Mouse (Mus musculus) heart, postnatal 0 days (tissue): Measurements from ENCODE around the gene Slc16a10. TPM values are rescaled to one million over a fixed set of nuclear protein-coding genes. Genes with fewer than 3 reads are reported as not detected.
A peak's percentile ranks its signal among the peaks of the same experiment; 100 is the strongest.

Source experiments
- ATAC-seq: fragments of 200-750 bp; cut with Nextera tagmentation; 2 replicates; pipeline ENCODE4 v1.8.0; 2017; ENCODE audit warnings: low read depth, moderate number of reproducible peaks, moderate library complexity; ENCODE audit not compliant: insufficient read depth
- DNase-seq: peaks from one replicate; pipeline ENCODE4 v3.0.0-alpha.2; 2016; ENCODE audit warnings: low spot score
- H3K27ac ChIP-seq: fragments of 300-500 bp; sonication (generic); 2 replicates; pipeline ENCODE4 v1.5.1; 2014; ENCODE audit warnings: low read depth, mild to moderate bottlenecking
- H3K27me3 ChIP-seq: fragments of 300-500 bp; sonication (generic); 2 replicates; pipeline ENCODE4 v1.6.1; 2014; ENCODE audit warnings: low read length, mixed read lengths; ENCODE audit not compliant: control insufficient read depth, insufficient read depth
- H3K36me3 ChIP-seq: fragments of 300-500 bp; sonication (generic); replicated peaks from 2 replicates; pipeline ENCODE4 v1.6.1; 2014; ENCODE audit warnings: low read length, mixed read lengths; ENCODE audit not compliant: control insufficient read depth, insufficient read depth
- H3K4me1 ChIP-seq: fragments of 300-500 bp; sonication (generic); 2 replicates; pipeline ENCODE4 v1.6.1; 2014; ENCODE audit warnings: antibody characterized with exemption; ENCODE audit not compliant: control insufficient read depth, insufficient read depth
- H3K4me2 ChIP-seq: fragments of 300-500 bp; sonication (generic); 2 replicates; pipeline ENCODE4 v1.6.1; 2014; ENCODE audit warnings: low read depth, mild to moderate bottlenecking, low read length, moderate library complexity
- H3K4me3 ChIP-seq: fragments of 300-500 bp; sonication (generic); 2 replicates; pipeline ENCODE4 v1.5.1; 2014; ENCODE audit warnings: low read depth, low read length
- H3K9ac ChIP-seq: fragments of 300-500 bp; sonication (generic); replicated peaks from 2 replicates; pipeline ENCODE4 v1.6.1; 2014; ENCODE audit warnings: low read depth, low read length, mixed read lengths
- H3K9me3 ChIP-seq: fragments of 300-500 bp; sonication (generic); replicated peaks from 2 replicates; pipeline ENCODE4 v1.6.1; 2016; ENCODE audit warnings: low read length; ENCODE audit not compliant: control insufficient read depth
- CTCF ChIP-seq: IDR thresholded peaks from 2 replicates; pipeline ENCODE4 v1.5.1; 2016; ENCODE audit warnings: antibody characterized with exemption, control low read depth, low read depth
- EP300 ChIP-seq: IDR thresholded peaks from 2 replicates; pipeline ENCODE4 v1.6.1; 2016; ENCODE audit warnings: antibody characterized with exemption, low read depth
- WGBS: fragments of 180-500 bp; shearing (Covaris S2); extraction: QIAGEN DNeasy Blood & Tissue Kit; methylation state at CpG from one replicate; pipeline ENCODE4 v1.1.7; 2014; 5-methylcytosine and 5-hydroxymethylcytosine counted together
- polyA plus RNA-seq: library from polyadenylated mRNA; unstranded; fragments of >200 nt; fragmentation: Nextera tagmentation; extraction: Ambion mirVana; gene quantifications from 2 replicates; pipeline ENCODE4 v1.2.1, GENCODE M21; 2015
- total RNA-seq: library from RNA; depleted of rRNA; stranded (reverse); fragments of >200 nt; gene quantifications from 2 replicates; pipeline ENCODE4 v1.2.3, GENCODE M21; 2014; ENCODE audit warnings: low replicate concordance

Slc16a10 gene
- total and polyA plus RNA-seq, 2 experiments from 2014 or later = 11.6 to 15.6 TPM

DNA sequence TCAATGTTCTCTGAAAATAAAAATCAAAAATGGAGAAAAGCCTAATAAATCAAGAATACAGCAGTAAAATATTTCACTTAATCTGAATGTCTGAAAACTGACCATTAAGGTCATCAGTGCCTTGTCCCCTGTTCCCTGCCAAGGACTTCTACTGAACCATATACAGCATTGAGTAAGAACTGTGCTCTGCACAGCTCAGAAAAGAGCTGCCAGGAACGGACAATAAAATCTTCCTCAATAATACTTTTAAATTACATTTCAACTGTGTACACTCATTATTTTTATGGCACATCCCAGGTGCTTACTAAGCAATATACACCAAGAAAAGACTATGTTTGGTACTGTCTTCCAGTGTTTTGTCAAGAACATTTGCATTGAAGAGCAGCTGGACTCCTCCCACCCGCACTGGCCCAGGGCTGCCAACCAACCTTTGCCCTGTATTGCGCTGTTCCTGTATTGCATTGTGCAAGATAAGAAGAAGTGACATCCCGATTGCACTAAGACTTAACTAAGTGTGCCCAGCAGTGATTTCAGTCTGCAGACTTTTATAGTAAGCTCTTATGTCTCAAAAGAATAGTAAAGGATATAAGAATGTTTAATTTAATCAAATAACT is 64.6 kb downstream of the Slc16a10 start:
- H3K4me3 ChIP-seq = no peak overlapping the region
- no peak overlapping the region for H3K9ac ChIP-seq
- no peak for DNase-seq
- 56% methylated on average over 4 of the region's 4 CpGs for WGBS
- ATAC-seq = no peak
- no peak overlapping the region for H3K4me2 ChIP-seq
- H3K9me3 ChIP-seq = no peaks in the 10 kb centered on the region
- H3K27ac ChIP-seq = no peak overlapping the region
- 0 out of 2 replicates have a peak, but pooled peaks cover 7% of the 10 kb centered on the region for H3K4me1 ChIP-seq
- TF ChIP-seq EP300 = no peak
- no peaks in the 10 kb centered on the region for H3K27me3 ChIP-seq
- peaks cover 3% of the 10 kb centered on the region; the same call in 1 of the 2 replicates for H3K36me3 ChIP-seq

DNA sequence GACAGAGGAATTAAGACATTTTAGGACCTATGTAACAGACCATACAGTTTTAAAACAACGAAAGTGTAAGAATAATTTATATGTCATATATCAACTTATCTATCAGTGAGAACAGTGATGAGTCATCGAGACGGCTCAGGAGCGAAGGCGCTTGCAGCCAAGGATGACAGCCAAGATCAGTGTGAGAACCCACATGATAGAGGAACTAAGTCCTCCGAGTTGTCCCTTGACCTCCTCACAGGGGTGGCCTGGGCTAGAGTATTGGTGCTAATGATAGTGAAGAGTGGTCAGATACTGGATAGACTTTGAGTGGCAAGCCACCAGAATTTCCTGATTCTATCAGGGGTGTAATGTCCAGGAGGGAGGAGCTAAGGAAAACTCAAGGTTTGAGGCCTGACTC is 68.5 kb downstream of the Slc16a10 start:
- Histone ChIP-seq H3K9me3 (no peaks in the 10 kb centered on the region), H3K4me2 (no peak overlapping the region), H3K27me3 (no peaks in the 10 kb centered on the region), H3K4me3 (no peak overlapping the region), H3K4me1 (peaks cover 10% of the 10 kb centered on the region; the same call in 1 of the 2 replicates), H3K36me3 (peaks cover 3% of the 10 kb centered on the region; the same call in 1 of the 2 replicates), H3K27ac (no peak overlapping the region), H3K9ac (no peak overlapping the region)
- 74% methylated on average over 6 of the region's 6 CpGs for WGBS
- DNase-seq (no peak), ATAC-seq (no peak)
- no peak for TF ChIP-seq CTCF

DNA sequence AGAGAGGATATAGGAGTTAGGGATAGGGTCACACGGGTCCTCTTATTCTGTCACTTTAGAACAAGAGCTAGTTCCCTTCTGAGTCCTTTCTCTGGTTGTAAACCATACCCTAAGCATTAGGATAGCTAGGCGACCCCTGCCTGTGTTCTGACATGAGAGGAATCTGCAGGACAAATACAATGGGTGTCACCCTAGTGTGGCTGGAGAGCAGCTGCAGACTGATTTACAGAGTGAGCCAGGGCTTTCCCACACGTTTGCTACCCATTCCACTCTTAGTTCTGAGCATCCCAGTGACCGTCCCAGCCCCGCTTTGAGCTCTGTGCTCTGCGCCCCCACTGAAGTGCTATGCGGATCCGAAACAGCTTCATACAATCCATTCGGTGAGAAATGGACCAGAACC is 71.4 kb downstream of the Slc16a10 start:
- peaks cover 5% of the 10 kb centered on the region; the same call in 1 of the 2 replicates for H3K4me1 ChIP-seq
- TF ChIP-seq CTCF (no peak), EP300 (no peak)
- ATAC-seq = no peak
- no peak for DNase-seq
- H3K36me3 ChIP-seq = no peaks in the 10 kb centered on the region; the same call in none of the 2 replicates
- no peak overlapping the region for H3K4me3 ChIP-seq
- H3K4me2 ChIP-seq = no peak overlapping the region
- H3K27me3 ChIP-seq = no peaks in the 10 kb centered on the region
- no peak overlapping the region for H3K9ac ChIP-seq
- H3K27ac ChIP-seq = no peak overlapping the region; the same call in 1 of the 2 replicates
- WGBS = 81% methylated on average over 9 of the region's 9 CpGs
- no peaks in the 10 kb centered on the region for H3K9me3 ChIP-seq

GRCm38 (mm10) chr10:40069270-40069669 is 72.8 kb downstream of the Slc16a10 start:
- H3K4me2 ChIP-seq = peak overlapping the region; percentile 18; the same call in 1 of the 2 replicates

GRCm38 (mm10) chr10:40068595-40068994 is 73.5 kb downstream of the Slc16a10 start:
- Histone ChIP-seq H3K4me2 (no peak overlapping the region), H3K27me3 (no peaks in the 10 kb centered on the region), H3K4me1 (peaks cover 5% of the 10 kb centered on the region; the same call in 1 of the 2 replicates), H3K4me3 (no peak overlapping the region), H3K36me3 (no peaks in the 10 kb centered on the region; the same call in 1 of the 2 replicates), H3K9ac (no peak overlapping the region), H3K9me3 (no peaks in the 10 kb centered on the region), H3K27ac (peak overlapping the region; percentile 70)
- DNase-seq (peak; percentile 19), ATAC-seq (peak; percentile 56)
- 74% methylated on average over 10 of the region's 10 CpGs for WGBS
- TF ChIP-seq EP300 = no peak
- no peak for TF ChIP-seq CTCF

More at GRCm38 (mm10) chr10:40069270-40069669, 72.8 kb downstream of the Slc16a10 start:
- H3K36me3 ChIP-seq = no peaks in the 10 kb centered on the region; the same call in 1 of the 2 replicates
- TF ChIP-seq EP300 = peak; percentile 88
- no peak for TF ChIP-seq CTCF
- peak overlapping the region; percentile 70 for H3K27ac ChIP-seq
- DNase-seq = peak; percentile 80
- peaks cover 5% of the 10 kb centered on the region; the same call in 1 of the 2 replicates for H3K4me1 ChIP-seq
- no peak overlapping the region for H3K9ac ChIP-seq
- 22% methylated on average over 4 of the region's 4 CpGs for WGBS
- ATAC-seq = peak; percentile 88
- no peaks in the 10 kb centered on the region for H3K9me3 ChIP-seq
- no peak overlapping the region for H3K4me3 ChIP-seq
- H3K27me3 ChIP-seq = no peaks in the 10 kb centered on the region

DNA sequence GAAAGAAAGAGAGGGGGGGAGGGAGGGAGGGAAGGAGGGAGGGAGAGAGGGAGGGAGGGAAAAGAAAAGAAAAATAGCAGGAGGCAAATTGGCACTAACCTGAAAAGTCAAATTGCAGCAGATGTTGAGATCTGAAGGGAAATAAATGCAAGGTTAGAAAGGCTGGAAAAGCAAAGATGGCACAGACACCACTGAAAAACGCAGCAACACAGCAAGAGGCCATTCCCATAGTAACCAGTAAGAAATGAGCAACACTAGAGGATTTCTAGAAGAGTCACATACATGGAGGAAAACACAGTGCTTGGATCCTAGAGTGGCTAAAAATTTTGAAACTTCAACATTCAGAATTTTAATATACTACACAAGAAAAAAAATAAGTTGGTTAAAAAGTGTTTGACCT is 74.5 kb downstream of the Slc16a10 start:
- H3K27me3 ChIP-seq = no peaks in the 10 kb centered on the region
- DNase-seq (no peak), ATAC-seq (no peak)
- no peaks in the 10 kb centered on the region; the same call in 1 of the 2 replicates for H3K36me3 ChIP-seq
- 0 out of 2 replicates have a peak overlapping the region, but pooled peaks have one; percentile 23 for H3K27ac ChIP-seq
- WGBS = 70% methylated on average over 1 of the region's 1 CpGs
- no peaks in the 10 kb centered on the region for H3K9me3 ChIP-seq
- no peak for TF ChIP-seq EP300
- no peak for TF ChIP-seq CTCF
- no peak overlapping the region for H3K4me3 ChIP-seq
- H3K4me1 ChIP-seq = peaks cover 5% of the 10 kb centered on the region; the same call in 1 of the 2 replicates
- no peak overlapping the region for H3K4me2 ChIP-seq
- no peak overlapping the region for H3K9ac ChIP-seq
